Mouse (Mus musculus) right cerebral cortex, postnatal 10 days (tissue): ENCODE data around the gene Zg16.

Experiments
- DNase-seq, 2 experiments: peaks; one replicate each; pipeline ENCODE4 v3.0.0; 2021; ENCODE audit warnings: low spot score in 2 of 2

Gene Zg16

DNA sequence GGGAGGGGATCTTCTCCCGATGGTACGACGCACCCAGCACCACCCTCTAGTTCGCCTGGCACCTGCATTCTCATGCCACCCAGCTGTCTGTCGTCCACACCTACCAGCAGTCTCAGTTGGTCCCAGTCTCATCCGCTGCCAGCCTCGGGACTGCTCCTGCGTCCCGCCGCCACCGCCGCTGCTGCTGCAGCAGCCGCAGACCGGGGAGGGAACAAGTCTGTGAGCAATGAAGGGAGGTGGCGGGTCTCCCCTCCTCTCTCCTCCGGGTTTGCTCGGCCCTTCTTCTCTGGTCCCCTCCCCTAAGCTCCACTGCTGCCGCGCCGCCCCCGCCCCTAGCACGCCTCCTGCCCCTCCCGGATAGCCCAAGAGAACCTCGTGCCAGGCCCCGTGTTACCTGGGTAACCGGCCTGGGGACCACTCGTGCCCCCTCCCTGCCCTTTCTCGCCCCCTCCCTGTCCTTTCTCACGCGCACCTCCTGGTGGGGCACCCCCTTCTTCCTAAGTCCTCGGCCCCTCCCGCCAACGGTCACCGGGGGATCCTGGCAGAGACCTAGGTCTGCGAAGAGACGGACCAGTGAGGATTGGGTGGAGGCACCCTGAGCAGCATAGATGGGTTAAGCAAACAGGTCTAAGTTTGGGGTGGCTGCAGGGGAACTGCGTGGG is 66.1 kb downstream of the Zg16 start, which contains the start of the genes Gm42742 and Prrt2:
Gene Gm42742, minus strand, starts transcription at position 197 of the 662 bp plus-strand sequence.
Gene Prrt2, minus strand, starts transcription at position 311 of the 662 bp plus-strand sequence.
- peak; percentile 86 to 90 for DNase-seq

DNA sequence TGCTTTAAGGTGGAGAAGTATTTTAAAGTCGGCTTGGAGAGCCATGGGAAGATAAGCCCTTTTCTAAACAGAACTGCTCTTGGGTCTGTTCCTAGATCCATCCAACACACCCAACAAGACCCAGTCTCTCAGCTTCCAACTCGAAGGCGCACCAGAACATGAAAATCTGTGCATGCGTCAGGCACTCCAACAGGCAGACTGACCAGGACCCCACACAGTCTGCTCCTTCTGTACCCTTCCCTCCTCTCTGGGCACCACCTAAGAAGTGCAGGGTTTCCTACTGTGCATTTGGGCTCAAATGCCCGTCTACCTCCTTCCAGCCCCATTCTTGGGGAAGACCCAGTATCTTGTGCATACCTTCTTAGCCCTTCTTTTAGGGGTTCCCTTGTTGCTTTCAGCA is 66.6 kb downstream of the Zg16 start:
- peak in 1 of 2 experiments; percentile 49 for DNase-seq

DNA sequence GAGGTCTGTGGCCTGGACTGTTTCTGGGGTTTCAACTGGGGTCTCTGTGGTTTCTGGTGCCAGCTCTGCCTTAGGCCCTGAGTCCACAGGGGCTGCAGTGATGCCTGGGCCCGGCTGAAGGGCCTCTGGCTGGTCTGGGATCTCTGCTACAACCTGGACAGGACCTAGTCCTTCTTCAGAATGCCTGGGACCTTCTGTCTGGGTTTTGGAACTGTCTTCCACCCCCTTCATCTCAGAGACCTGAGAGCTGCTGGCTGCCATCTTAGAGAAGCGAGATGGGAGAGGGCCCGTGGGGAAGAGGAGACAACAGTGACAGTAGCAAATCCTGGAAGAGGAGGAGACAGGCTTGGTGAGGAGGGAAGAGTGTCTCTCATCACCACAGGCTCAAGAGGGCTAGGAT is 67.1 kb downstream of the Zg16 start:
- peak in 1 of 2 experiments; percentile 51 for DNase-seq

DNA sequence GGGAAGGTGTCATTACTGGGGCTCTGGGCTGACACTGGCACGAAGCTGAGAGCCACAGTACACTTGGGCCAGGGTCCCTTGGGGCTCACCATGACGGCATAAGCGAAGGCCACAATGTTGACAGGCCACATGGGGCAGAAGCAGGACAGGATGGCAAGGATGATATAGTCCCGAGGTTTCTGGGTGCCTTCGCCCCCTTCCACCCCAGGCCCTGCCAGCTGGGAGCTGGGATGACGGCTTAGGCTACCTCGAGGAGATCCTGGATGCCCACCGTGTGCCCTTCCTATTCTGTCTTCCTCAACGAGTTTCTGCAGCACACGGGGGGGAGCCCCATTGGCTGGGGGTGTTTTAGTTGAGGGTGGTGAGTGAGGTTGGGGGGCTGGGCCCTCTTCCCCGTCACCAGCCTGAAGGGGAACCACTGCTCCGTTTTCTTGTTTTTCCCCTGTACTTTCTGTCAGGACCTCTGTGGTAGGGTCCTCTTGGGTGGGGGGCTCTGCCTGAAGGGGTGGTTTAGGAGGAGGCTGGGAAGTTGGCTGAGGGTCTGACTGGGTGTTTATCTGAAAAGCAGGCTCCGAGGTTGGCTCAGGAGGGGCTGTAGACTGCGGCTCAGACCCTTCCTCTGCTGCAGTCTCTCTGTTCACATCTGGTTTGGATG is 67.7 kb downstream of the Zg16 start:
- no peak for DNase-seq

DNA sequence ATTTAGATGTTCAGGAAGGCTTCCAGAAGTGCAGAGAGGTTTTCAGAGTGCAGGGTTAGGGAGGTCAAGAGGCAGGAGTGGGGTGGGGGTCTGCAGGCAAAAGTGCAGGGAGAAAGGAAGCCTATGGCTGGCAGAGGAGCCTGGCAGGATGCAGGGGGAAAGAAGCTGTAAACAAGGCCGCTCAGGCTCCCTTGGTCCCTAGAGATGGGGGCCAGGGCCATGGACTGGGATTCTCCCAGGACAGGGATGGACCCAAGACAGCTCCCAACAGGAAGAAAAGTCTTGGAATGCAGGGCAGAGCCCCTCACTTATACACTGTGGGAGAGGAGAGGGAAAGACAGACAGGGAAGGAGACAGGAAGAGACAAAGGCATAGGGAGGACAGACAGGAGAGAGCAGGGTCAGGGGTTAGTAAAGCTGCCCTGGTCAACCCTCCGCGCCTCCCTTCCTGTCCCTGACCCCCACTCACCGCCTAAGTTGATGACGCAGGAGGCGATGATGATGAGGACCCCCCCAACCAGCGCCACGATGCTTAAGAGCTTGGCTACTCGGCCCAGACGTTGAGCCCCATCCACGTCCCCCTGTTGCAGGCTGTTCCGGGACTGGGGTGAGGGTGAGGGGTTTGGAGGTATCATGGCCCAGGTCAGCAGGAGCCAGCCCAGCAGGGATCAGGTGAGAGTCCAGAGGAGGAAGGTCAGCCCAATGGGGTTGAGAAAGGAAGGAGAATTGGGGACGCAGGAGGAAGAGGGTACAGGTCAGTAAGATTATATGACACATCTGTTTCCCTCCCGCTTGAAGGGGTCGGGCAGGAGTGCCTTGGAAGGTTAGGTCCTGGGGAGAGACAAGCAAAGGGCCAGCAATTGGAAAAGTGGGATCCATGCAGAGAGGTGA is 68.5 kb downstream of the Zg16 start:
- peak in 1 of 2 experiments; percentile 34 for DNase-seq

DNA sequence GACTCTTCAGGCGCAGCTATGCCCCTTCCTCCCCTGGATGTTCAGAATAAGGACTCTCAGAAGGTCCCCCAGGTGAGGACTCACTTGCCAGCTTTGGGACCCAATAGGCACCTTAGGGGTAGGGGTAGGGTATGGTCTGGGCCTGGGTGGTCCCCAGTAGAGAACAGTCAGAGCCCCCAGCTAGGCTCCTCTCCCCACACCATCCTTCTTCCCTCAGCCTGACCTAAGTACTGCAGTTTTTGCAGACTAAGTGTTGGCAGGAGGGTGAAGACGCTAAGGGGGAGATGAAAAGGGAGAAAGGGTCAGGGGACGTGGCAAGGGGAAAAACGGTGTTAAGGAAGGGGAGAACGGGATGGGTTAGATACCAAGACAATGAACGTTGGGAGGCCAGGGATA is 69.2 kb downstream of the Zg16 start:
- no peak for DNase-seq

DNA sequence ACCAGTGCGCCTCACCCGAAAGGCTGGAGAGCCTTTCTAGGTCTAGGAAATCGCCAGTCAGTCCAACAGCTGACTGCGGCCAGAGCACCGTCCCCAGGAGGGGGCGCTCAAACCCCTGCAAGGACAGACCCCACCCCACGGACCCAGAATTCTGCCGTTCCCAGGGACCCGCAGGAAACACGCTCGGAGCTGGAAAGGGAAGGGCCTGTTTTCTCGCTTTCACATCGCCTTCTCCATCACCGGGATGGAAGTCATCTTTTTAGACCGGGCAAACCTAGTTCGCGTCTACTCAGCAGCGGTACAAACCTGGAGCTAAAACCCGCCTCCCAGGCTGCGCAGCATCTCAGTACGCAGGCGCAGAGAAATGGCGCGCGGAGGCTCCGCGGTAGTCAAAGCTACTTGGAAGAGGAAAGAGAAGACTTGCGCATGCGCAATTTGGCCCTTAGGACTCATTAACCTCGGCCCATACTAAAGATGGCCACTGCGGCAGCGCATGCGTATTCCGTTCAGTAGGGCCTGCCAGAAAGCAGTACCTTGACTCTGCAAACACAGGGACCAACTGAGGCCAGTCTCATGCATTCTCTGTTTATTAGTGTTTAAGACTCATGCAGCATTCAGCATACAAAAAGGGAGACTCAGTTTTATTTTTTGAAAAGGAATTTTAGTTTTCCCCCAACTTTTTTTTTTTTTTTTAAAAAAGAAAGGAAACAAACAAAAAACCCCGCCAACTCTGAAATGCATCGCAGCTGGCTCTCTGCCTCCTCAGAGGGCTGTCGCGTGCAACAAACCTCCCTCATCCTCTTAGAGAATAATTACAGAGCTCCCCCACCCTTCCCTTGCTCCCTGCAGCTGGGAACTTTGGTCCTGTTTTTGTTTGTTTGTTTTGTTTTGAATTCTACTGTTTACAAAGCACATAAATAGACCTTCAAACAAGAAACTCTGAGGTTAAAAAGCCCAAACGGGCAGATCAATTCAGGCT is 69.9 kb downstream of the Zg16 start, which contains the start of gene Pagr1a:
Gene Pagr1a, minus strand, starts transcription at position 382 of the 979 bp plus-strand sequence.
- peak; percentile 98 to 99 for DNase-seq

DNA sequence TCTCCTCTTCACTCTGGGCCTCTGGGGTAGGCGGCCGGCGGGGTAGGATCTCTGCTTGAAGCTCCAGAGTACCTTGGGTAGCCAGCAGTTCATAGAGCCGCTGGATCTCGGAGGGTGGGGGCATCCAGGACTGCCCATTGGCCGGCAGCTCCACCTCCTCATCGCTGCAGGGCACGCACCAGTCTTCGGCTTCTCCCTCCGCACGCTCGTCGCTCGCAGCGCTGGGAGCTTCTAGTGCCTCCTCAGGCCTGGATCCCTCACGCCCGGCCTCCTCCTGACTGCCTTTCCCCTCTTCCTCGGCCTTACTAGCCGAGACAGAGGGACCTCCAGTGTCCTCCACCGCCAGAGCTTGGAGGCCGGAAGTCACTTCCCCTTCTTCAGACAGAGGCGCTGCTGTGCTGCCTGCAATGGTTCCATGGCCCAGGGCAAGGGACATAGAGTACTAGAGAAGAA is 70.6 kb downstream of the Zg16 start:
- peak; percentile 70 to 75 for DNase-seq

DNA sequence TGATC is 70.8 kb downstream of the Zg16 start, which contains the start of gene Pagr1b:
Gene Pagr1b, minus strand, starts transcription at position 4 of the 5 bp plus-strand sequence.
- DNase-seq, result no peak

DNA sequence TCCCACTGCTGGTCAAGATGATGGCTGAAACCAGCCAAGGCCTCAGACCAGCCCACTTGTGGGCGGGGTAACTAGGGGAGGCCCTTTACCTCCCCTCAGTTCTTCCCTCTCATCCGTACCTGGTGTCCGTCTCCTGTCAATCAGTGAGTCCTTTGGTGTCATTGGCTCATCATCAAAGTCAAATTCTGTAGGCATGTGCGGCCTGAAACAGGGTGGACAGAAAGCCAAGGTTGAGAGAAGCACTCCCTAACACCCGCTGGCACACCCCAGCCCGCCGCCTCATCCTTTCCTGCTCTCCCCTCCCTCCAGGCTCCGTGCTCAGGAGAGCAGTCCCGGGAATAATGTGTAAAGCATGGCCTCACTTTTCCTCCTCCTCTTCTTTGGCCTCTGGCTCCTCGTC is 71.0 kb downstream of the Zg16 start:
- no peak for DNase-seq

DNA sequence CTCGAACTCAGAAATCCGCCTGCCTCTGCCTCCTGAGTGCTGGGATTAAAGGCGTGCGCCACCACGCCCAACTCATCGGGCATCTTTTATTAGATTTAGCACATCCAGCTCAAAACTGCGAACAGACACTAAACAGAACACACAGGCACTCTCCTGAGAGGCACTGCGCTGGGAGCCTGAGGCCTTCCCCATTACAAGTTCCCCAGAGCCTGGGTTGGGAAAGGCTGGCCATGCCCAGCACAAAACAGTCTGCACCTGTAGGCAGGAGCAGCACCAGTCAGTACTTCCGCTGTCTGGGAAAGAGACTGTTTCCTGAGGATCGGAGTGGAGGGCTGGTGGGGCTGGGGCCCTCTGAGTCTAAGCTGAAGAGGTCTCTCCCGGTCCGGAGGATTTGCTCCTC is 72.1 kb downstream of the Zg16 start:
- DNase-seq, result no peak

DNA sequence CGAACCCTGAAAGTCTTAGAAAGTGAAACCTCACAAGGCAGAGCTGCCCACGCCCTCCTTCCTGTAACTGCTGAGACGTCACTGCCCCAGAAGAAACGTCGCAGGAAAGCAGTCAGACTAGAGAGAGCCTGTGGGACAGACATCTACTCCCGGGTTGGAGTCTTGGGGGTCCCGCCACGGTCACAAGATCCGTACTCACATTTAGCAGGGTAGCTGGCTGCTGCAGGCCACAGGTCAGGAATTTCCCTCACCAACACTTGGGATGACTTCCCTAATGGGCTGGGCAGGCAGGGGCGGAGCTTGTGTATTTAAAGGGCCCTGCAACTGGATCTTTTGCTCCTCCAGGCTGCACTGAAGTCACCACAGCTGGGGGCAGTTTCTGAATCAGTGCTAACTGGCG is 72.8 kb downstream of the Zg16 start, which contains the start of gene Mvp:
Gene Mvp, minus strand, starts transcription at position 302 of the 400 bp plus-strand sequence.
- DNase-seq, result peak in 1 of 2 experiments; percentile 41

DNA sequence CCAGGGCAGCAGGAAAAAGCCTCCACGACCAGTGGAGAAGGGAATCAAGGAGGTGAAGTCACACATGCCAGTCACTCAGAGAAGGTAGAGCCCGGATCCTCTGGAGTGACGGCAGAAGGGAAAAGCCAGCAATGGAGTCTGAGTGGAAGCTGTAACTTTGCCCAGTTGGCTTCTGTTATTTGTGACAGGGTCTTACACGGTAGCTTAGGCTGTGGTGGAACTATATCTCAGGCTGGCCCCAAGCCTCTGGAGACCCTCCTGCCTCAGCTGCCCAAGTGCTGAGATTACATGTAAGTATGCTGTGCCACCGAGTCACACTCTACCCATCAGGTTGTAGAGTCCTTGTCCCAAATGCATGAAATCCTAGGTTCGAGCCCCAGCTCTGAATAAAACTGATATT is 73.7 kb downstream of the Zg16 start:
- no peak for DNase-seq

DNA sequence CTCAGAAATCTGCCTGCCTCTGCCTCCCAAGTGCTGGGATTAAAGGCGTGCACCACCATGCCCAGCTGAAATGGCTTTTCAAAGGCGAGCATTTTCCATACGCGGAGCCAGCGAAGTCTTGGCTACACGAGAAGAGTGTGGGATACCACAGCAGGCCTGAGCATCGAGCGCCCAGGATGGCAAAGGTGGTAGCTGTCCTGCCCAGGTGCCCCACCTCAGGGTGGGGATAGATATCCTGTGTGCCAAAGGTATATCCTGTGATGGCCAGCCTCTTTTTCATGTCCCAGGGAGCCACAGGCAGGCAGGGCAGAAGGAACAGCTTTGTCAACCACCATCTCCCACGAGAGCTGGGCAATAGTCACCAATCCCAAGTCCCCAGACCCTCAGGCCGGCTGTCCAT is 74.3 kb downstream of the Zg16 start:
- no peak for DNase-seq

DNA sequence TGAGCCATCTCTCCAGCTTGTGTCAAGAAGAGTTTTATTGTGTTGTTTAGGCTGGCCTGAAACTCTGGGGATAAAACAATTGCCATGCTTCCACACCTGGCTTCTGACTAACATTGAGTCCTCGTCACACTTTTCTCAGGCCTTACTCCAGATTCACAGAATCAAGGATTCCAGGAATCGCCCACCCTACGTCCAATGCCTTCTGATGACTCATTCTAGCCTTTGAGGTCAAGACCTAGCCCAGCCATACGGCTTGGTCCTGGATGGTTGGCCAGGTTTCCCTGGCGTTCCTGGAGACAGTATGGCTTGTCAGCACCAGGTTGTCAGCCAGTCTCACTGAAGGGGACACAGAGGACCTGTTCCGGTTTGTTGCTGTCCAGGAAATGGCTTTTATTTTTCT is 74.8 kb downstream of the Zg16 start:
- no peak for DNase-seq

DNA sequence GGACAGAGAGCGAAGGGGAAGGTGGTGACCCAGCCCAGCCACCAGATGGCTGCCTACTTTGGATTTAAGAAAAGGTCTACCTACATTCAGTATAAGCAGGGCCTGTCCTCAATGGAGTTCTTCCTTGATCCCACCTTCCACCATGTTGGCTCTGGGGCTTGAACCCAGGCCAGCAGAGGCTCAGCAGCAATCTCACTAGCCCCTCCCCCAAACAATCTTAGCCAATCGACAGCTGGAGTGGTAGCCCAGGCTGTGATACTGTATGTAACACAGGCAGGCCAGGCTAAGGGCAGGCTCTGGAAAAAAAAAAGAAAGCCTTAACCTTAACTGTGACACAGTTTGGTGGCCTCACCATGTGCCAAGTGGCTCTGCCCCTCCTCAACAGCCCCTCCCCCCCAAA is 75.4 kb downstream of the Zg16 start:
- no peak for DNase-seq

DNA sequence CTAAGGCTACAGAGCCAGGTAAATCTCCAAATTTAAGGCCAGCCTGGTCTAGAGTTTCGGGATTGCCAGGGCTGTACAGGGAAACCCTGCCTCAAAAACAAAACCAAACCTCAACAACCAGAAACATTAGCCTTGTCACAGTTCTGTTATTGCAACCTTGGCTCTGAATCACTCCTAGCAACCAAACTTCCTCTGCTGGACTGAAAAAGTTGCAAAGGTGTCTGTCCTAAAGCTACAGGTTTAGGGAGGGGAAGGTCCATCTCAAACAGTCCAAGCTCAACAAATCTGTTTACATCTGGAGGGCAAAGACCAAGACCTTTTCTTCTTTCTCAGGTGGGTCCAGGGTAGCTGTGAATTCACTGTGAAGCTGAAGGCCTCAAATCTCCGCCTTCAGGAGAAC is 76.1 kb downstream of the Zg16 start:
- DNase-seq, result no peak

DNA sequence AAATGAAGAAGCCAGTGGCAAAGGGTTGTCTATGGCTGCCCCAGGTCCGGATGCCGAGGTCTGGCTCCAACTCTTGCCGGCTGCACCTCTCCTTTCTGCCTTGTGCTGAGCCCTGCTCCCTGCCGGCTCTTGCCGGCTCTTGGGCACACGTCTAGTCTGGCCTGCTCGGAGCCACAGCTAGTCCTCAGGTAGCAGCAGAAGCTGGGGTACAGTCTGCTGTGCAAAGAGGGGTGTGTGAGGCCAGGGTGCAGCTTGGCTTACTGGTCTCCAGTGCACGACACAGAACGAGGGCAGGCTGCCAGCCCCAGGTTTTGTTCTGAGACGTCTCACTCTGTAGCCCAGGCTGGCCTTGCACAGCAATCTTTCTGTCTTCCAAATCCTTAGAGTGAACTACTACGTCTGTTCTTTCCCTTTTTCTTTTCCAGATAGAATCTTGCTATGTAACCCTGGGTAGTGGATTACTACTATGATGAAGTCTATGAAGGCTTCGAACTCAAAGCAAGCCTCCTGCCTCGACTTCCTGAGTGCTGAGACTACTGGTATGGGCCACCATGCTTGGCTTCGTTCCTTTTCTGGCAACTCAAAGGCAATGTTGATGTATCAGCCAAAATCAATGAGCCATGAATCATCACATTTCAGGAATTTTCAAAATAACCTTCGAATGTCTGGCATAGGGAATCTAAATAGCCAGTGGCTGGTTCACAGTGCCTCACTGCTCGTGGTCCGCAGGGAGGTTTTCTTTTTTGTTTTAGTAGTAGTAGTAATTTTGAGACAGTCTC is 77.6 kb downstream of the Zg16 start:
- no peak for DNase-seq

DNA sequence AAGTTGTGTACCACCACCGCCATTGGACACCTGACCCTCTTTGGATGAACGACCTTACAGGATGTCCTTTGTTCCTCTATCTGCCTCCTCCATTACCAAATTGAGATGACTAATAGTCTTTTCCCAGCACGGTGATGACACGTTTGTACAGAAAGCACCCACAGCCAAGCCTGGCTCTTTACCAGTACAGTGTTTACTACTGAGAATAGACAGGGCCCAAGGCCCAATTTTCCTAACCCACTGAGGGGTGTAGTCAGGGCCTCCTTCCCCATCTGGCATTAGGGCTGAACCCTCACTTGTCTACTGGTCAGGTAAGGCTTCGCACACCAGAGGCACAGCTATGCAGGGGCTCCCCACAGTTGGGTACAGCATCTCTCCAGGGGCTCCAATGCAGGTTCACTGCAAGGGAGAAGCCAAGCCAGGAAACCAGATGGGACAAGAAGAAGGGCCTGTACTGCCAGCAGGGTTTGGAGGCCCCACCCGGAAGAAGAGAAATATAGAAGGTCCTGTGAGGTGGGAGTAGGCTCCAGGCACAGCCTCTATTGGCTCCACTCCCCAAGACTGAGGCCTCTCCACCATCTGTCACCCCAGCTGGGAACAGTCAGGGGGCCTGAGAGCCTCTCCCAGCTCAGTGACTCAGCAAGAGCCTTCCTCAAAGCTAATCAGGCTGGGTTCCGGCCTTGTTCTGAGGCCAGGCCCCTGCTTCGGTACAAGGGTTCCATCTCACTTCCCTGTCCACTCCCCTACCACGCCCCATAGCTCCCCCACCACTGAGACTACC is 78.7 kb downstream of the Zg16 start:
- peak; percentile 69 to 82 for DNase-seq
